Mouse (Mus musculus) brain, adult 2 months (tissue): ENCODE measurements around the gene Rictor.
A peak's percentile ranks its signal among the peaks of the same experiment; 100 is the strongest.
"Not testable (repeated sequence)": the region's sequence is repeated elsewhere in the genome, so short reads cannot be mapped to it uniquely, and the experiment has no call there.

Experiments
- DNase-seq: peaks from one replicate; pipeline ENCODE4 v3.0.0; 2011; ENCODE audit warnings: low read depth, low spot score

Rictor gene

GRCm38 (mm10) chr15:6733076-6733475 is 24.9 kb downstream of the Rictor start:
- DNase-seq: no peak

GRCm38 (mm10) chr15:6739180-6739579 is 31.0 kb downstream of the Rictor start:
- no peak for DNase-seq

- no peak for DNase-seq
These were observed 34.3 kb downstream of the Rictor start for GRCm38 (mm10) chr15:6742337-6743025.

- no peak for DNase-seq
These were observed 35.5 kb downstream of the Rictor start for GRCm38 (mm10) chr15:6743723-6744122.

- not testable (repeated sequence) for DNase-seq
These were observed 38.3 kb downstream of the Rictor start for GRCm38 (mm10) chr15:6746301-6746983.

- DNase-seq: no peak
These were observed 38.8 kb downstream of the Rictor start for GRCm38 (mm10) chr15:6747001-6747400.

- no peak for DNase-seq
These were observed 46.2 kb downstream of the Rictor start for GRCm38 (mm10) chr15:6754400-6754799.

GRCm38 (mm10) chr15:6772265-6772664 is 64.1 kb downstream of the Rictor start:
- DNase-seq: no peak

- DNase-seq: no peak
These were observed 78.0 kb downstream of the Rictor start for GRCm38 (mm10) chr15:6786212-6786611.

GRCm38 (mm10) chr15:6787236-6787635 is 79.1 kb downstream of the Rictor start:
- peak; percentile 53 for DNase-seq

GRCm38 (mm10) chr15:6790011-6790410 is 81.8 kb downstream of the Rictor start:
- DNase-seq: no peak

- no peak for DNase-seq
These were observed 83.5 kb downstream of the Rictor start for GRCm38 (mm10) chr15:6791648-6792047.

GRCm38 (mm10) chr15:6792846-6793245 is 84.7 kb downstream of the Rictor start:
- DNase-seq: no peak

- not testable (repeated sequence) for DNase-seq
These were observed 93.0 kb downstream of the Rictor start for GRCm38 (mm10) chr15:6801212-6801611.

GRCm38 (mm10) chr15:6815807-6816206 is 107.6 kb downstream of the Rictor start:
- peak; percentile 17 for DNase-seq

GRCm38 (mm10) chr15:6840199-6840598 is 132.0 kb downstream of the Rictor start:
- peak; percentile 46 for DNase-seq

- DNase-seq: no peak
These were observed 141.7 kb downstream of the Rictor start for GRCm38 (mm10) chr15:6849851-6850250.
